ENCODE assay signal across 12 mouse cellular contexts in genomic region chr13:94571001-94571400, GRCm38 (mm10).
"Had no signal": no experiment of that assay in that cellular context is flagged by ENCODE, and none has a peak within 500 bp of the region (broad histone marks: within the 10 kb centered on the region; RNA-seq: fewer than 3 reads in every experiment).

No protein-coding gene starts in this region.

- H3K4me3 ChIP-seq: midbrain, embryonic 10.5 days; midbrain, embryonic 12.5 days; neural tube, embryonic 12.5 days; stomach, embryonic 15.5 days had no signal

- H3K27me3 ChIP-seq: stomach, embryonic 15.5 days had no signal

- H3K36me3 ChIP-seq: midbrain, embryonic 12.5 days; neural tube, embryonic 12.5 days; stomach, embryonic 15.5 days had no signal

- DNase-seq: lung, adult 18-20 months; lung, embryonic 14.5 days; lung, postnatal 10 days; lung, postnatal 4 days; midbrain, embryonic 14.5 days; right cerebral cortex, postnatal 14 days; thymus, adult 2 months; thymus, postnatal 25 days had no signal
